Mouse (Mus musculus) liver (tissue): ENCODE measurements around the gene Mylpf.
"Not testable (repeated sequence)": the region's sequence is repeated elsewhere in the genome, so short reads cannot be mapped to it uniquely, and the experiment has no call there.

Experiments used
- DNase-seq: peaks from one replicate; pipeline ENCODE4 v3.0.0-alpha.2; 2020; ENCODE audit warnings: mixed read lengths

Gene Mylpf

DNA sequence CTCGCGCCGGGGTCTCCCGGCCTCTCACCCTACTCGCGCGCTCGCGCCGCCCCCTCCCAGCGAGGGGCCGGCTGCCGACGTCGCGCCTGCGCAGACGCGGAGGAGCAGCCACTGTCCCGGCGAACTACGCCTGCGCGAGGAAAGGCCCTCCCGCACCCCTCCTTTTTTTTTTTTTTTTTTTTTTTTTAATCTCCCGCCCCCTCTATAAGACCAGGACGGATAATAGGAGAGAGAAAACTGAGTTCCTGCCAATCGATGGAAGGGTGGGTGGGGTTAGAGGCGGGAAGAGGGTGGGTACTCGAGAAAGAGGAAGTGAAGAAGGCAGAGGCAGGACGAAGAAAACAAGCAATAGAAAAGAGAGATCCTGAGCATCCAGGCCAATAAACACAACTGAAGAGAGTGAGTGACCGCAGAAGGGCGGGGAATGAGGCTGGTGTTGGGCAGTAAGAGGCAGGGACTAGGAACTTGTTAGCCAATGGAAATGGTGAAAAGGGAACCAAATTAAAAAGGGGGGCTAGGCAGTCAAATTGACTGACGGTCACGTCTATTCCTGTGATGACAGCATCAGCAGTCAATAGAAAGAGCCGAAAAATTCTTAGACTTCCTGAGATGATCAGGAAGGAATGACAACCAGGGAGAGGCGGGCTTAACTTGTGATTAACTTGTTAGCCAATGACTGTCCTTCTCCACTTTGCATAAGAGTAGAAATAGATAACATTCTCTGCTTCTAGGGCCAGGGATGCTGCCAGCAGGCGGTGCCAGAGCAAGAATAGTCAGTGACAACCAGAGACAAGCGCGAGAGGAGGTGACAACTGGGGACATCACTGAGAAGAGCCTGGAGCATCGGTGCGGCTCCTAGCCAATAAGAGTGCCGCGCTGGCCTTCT, at the start of gene Mylpf:
Mylpf (plus strand) TSS at position 338 of the 886 bp plus-strand sequence.
- DNase-seq: peak; percentile 93

DNA sequence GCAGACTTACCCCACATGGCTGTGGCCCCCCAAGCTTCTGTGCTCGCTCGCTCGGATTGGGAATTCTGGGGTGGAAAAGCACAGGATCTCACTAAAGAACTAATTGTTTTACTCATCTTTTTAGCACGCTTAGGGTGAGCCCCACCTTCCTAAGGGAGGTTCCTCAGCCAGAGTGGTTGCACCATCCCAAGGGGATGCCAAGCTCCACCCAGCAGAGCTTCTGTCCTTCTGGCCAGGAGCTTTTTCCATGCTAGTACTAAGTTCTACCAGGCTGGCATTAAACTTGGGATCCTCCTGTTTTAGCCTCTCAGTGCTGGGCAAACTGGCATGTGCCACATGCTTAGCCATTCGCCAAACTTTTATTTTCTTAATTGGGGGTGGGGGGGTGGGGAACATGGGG, 46.1 kb upstream of the Mylpf start:
- no peak for DNase-seq

DNA sequence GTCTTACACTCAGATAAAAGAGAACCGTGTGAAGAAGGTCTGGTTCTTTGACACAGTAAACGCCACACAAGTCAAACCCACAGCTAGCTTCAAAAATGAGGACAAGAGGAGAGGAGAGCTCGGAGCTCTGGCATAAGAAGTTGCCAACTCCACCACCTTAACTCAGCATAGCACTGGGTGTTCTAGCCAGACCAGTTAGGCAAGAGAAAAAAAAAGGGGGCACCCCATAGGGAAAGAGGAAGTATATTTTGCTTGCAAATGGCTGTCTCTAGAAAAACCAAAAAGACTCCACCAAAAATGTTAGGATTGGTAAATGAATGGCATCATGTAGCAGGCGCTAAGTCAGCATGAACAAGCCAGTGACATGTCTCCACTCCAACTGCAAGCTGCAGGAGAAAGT, 44.7 kb upstream of the Mylpf start:
- no peak for DNase-seq

DNA sequence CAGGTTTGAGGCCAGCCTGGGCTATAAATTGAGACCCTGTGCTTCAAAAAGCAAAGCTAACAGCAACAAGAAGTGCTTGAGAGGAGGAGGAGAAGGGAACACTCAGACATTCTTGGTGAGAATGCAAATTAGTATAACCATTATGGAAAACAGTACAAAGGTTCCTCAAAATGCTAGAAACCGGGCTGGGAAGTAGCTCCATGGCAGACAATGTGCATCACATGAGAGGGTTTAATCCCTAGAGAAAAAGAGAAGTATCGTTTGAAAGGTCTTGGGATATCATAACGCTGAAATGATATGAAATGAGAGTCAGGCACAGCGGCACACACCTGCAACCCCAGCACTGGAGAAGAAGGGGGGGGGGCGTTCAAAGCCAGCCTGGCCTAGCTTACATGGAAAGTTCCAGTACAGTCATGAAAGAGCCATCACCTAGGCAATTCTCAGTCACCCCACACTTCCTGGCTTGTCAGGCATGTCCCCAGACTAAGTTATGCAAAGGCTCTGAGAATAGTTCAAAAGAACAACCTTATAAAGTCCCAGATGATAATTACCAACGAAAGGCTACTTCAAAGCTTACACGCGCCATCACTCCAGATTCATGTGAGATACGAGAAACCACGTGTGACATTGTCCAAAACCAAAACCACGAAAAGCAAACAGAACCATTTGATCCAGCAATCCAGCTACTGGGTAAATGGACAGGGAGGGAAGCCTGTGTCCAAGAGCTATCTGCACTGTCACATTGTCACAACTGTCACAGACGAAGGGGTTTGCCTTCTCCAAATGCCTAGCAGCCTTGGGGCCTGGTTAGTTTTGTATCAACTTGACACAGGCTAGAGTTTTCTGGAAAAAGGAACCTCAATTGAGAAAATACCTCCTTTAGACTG, 42.8 kb upstream of the Mylpf start:
- DNase-seq: no peak

DNA sequence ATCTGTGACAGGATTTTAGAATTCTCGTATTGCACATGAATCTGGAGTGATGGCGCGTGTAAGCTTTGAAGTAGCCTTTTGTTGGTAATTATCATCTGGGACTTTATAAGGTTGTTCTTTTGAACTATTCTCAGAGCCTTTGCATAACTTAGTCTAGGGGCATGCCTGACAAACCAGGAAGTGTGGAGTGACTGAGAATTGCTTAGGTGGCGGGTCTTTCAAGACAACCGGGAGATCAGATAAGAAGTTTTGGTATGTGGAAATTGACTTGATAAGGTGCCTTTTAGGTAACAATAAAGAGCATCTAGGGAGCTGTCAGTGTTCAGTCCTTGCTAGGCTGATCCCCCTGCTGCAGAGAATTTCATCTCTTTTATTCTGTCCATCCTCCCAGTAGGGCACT, 42.2 kb upstream of the Mylpf start:
- DNase-seq: no peak

DNA sequence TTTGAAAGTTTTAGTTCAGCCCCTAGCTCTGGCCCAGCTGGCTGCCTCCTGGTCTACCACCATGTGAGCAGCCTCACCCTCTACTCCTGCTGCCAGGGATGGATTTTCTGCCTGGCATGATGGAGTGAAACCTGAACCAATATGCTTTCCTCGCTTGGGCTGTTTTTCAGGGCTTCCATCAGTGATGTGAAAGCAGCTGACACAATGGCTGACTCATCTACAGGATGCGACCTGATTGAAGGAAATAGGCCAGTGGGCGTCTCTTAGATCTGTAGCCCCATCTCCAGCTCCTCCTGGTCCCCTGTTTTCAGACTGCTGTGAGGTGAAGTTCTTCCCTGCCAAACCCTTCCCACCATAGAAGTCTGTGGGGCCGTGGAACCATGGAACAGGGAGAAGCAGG, 31.8 kb upstream of the Mylpf start:
- DNase-seq: no peak

DNA sequence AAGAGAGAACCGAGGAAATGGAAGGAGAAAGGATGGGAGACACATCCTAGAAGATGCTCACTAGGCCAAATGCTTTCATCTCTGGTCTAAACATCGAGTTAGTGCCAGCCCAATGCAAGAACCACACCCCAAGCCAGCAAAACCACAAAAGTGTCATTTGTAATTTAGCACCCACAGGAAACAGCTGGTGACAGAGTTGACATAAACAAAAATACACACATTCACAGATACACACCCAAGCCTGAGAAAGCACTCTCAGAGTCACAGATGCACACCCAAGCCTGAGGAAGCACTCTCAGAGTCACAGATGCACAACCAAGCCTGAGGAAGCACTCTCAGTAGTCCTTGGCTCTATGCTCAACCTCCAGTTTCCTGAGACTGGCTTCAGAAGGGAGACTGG, 27.9 kb upstream of the Mylpf start:
- no peak for DNase-seq

DNA sequence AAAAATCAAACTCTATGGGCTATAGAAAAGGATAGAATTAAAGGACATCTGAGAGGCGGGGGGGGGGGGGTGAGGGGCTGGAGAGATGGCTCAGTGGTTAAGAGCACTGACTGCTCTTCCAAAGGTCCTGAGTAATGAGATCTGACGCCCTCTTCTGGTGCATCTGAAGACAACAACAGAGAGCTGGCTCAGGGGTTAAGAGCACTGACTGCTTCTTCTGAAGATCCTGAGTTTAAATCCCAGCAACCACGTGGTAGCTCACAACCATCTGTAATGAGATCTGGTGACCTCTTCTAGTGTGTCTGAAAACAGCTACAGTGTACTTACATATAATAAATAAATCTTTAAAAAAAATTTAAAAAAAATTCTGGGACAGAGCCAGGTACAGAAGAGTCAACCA, 27.0 kb upstream of the Mylpf start:
- not testable (repeated sequence) for DNase-seq

DNA sequence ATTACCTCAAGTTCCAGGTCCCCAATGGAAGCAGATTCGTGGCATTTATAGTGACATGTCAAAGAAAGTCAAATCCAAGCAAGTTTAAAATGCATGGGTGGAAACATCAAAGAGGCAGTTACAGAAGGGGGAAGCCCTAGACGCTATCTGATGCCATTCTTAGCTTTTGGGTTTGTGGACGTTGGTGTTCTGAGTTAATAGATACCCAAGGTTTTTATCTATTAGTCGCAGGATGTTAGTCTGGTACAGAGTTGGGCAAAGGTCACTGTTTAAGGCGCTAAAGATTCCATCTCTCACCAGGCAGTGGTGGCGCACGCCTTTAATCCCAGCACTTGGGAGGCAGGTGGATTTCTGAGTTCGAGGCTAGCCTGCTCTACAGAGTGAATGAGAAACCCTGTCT, 25.3 kb upstream of the Mylpf start:
- peak; percentile 35 for DNase-seq

DNA sequence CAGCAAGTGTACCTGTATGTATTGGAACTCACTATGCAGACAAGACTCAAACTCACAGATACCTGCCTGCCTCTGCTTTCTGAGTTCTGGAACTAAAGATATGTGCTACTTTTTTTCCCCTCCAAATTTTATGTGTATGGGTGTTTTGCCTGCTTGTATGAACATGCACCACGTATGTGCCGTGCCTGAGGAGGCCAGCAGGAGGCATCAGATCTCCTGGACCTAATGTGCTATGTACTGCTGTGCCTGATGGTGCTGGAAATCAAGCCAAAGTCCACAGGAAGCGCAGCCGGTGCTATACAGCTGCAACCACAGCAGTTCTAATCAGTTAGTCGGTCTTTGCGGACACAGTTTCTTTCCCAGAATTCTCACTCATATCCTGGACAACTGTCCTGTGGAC, 24.9 kb upstream of the Mylpf start:
- peak; percentile 71 for DNase-seq

DNA sequence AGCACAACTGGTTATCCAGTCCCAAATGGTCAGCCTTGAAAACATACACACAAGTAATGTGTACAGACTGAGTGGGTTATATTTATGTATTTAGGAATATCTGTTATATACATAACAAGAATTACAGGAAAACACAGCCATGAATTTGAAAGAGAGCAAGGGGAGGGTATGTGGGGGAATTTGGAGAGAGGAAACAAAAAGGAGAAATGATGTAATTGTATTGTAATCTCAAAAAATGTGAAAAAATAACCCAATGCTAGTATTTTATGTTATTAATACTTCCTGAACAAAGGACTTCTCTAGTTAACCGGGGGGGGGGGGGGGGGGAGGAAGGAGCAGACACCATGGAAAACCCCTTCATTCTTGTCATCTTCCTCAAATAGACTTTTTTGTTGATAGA, 24.0 kb upstream of the Mylpf start:
- DNase-seq: no peak

DNA sequence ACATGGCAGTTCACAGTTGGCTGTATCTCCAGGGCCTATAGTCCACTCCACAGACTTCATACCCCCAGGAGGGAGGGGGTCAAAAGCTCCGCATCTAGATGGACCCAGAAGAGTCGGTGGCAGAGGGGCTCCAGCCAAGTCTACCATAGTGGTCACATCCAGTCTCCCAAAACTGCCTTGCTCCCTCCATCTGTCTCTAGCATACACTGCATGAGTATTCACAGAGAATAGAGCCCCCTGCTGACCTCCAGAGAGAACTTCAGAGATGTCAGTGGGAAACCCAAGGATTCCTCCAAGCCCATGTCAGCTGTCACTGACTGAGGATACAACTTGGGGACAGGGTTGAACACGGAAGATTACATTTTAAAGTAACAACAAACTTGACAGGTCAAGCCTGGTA, 23.1 kb upstream of the Mylpf start:
- no peak for DNase-seq

DNA sequence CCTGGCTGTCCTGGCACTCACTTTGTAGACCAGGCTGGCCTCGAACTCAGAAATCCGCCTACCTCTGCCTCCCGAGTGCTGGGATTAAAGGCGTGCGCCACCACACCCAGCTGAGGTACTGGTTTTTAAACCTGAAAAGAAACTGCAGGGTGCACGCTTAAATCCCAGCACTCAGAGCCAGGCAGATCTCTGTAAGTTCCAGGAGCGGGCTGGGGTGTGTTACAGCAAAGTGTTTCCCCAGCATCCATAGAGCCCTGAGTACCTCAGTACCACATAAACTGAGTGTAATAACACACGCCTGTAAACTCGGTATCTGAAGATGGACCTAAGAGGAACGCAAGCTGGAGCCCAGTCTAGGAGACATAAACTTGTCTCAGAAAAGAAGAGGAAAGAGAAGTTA, 21.3 kb upstream of the Mylpf start:
- DNase-seq: no peak

DNA sequence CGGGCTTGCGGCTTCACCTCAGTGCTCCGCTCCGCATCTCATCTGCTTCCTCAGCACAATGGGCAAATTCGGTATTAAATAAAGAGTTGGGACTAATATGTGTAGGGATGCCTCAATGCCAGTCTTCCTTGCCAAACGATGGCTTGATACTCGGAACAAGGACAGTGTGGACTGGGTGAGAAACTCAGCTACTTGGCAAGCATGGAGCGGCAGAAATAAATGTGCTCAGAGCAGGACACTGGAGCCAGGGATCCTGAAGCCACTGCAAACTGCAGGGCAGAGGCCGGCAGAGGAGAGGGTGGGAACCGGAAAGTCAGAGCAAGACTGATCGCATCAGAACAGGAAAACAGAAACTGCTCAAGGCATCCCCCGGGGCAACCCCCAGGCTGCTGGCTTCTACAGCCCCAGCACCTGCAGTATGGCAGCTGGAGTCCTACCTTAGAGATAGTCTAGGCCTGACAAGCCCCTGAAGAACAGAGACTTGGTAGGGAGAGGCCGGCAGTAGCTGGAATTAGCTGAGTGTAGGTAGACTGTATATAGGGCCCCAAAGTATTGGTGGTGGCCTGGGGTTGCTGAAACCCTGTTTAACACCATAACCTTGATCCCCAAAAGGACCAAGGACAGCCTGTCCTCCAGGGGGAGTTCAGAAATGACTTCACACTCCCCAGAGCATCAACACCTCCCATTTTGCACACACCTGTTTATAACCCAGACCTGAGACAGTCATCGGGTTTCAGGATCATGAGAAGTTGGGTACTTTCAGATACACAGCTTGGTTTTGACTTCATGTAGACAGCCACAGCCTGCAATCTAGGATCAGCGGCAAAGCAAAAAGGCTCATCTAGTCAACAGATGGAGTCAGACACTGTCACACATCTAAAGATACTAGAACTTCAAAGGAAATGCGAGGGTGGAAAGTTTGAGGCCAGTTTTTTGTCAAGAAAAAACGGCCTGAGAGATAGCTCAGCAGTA, 20.1 kb upstream of the Mylpf start:
- DNase-seq: no peak

DNA sequence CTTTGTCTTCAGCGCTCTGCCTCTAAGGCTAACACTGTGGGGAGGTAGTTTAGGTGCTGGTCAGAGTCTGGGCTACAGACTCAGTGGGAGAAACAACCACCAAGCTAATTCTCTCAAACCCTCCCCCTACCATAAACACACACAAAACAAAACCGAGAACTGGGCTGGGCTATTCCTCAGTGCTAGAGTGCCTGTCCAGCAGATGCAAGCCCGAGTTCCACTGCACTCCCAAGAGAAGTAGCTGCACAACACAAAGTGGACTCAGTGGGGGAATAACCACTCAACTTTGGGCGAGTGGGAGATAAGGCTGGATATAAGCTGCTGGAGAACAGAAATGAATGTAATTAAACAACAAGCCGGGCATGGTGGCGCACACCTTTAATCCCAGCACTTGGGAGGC, 18.0 kb upstream of the Mylpf start:
- no peak for DNase-seq

DNA sequence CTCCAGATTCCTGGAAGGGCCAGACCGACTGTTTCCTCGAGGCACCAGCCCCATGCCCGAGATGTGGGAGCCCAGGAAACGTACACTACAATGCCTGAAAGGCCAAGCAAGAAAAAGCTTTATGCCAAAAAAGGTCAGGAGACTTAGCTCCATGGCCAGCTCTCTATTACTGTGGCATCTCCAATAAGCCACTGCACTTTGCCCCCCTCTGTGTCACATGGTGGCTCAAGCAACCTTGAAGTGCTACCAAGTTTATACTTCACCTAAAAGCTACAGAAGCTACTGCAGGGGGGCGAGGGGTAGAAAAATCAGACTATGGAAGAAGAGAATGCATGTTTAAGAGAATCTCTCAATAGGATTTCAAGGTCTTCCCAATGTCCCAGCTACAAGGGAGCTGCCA, 15.7 kb upstream of the Mylpf start:
- DNase-seq: no peak

DNA sequence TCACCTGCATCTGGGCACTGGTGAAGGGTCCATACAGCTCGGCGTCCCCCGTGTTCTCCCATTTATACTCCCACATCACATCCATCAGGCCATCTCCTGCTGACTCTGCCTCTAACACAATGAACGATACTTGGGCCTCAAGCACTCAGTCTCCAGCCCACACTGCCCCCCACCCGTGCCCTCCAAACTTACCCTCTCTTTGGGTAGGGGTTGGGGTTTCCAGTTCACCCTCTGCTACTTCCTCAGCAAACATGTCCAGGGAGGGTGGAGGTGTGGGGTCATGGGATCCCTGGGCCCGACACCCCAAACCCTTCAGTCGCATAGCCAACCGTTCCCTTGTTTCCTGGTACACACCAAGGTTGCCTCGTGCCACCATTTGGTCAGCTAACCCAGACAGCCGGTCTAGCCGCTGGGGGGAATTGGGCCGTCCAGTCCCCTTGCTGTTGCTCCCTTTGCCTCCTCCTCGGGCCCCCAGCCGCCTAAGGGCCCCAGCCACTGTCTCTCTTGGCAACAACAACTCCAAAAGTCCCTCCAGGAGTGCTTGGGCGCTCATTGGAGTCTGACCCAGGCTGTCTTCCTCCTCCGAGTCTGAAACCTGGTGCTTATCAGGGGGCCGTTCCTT, 14.6 kb upstream of the Mylpf start:
- no peak for DNase-seq

DNA sequence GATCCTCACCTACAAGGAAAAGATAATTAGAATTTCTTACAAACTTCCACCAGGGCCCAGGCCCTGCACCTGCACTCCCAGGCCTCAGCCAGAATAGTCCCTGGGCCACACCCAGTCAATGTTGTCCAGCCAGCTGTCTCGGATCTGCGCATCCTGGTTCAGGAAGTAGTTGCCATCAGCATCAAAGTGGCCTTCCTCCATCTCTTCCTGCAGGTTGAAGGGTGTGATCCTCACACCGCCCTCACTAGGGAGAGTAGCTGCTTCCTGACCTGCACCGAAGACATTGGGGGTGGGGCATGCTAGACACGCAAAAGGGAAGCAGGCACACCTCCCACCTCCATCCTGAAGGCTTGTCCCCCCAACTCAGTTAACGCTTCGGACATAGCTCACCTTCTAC, 14.1 kb upstream of the Mylpf start:
- DNase-seq: no peak

DNA sequence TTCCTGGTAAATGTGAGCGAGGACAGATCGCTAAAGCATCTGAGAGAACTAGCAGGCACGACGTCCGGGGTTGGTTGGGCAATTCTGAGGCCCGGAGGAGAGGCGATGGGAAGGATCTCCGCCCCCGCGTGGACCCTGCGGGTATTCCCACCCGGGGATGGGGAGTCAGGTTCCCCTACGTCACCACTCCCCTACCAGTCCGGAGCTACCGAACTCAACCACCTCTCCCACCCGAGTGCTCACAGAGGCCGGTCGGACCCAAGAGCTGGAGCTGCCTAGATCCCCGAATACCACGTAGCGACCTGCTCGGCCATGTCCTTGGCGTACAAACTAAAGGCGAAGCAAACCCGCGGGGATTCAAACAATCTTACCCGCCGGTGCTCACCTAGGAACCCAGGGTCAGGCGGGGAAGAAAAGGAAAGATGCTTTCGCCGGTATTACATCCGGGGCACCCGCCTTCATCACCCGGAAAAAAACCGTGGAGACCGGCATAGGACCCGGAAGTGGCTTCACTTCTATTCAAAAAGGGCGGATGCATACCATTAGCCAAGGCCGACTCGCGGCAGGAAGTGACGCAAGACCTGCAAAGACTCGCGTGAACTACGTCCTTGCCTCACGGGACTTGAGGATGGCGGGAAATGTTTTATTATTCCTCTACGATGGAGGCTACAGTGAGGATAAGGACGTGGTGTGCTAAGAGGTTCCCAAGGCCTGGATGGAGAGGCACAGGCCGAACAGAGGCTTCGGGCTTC, 13.0 kb upstream of the Mylpf start, which contains the start of gene Cd2bp2:
Cd2bp2 (minus strand) TSS at position 507 of the 752 bp plus-strand sequence.
- DNase-seq: peak; percentile 94

DNA sequence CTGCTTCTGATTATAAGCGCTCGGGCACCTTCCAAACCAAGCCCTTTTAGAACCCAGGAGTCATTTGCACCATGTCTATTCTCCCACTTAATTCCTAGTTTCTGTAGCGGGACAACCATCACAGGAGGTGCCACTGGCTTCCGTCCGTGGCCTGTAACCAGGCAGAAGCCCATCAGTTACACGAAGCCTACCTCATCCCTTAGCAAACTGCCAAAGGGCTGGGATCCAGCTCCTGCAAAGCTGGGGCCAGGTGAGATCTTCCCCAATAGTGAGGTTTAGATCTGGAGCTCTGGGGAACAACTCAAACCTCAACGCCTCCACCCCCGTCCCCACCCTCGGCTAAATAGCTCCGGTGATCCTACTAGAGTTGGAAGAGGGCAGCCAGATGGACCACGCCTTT, 12.2 kb upstream of the Mylpf start:
- DNase-seq: no peak

DNA sequence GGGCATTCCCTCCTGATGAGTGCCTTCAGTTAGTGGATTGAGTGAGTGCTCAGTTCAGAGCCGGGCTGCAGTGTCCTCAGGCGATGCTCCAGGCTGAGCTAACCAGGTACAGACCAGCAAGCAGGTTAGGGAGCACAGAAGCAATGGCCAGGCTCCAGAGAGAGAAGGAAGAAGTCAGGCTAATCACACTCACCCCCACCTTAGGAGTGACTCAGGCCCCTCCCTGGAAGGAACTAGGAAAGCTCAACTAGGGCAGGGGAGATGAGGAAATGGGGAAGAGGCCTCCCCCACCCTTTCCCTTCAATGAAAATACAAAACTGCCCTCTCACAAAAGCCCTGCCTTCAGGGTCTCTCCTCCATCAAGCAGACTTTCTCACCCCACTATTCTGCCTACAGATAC, 2.1 kb upstream of the Mylpf start:
- DNase-seq: no peak
